Mouse (Mus musculus) E14TG2a.4 (cell line): ENCODE measurements around the gene Nebl.

Experiments
- CTCF ChIP-seq: conservative IDR thresholded peaks from 2 replicates; pipeline ENCODE4 v1.5.1; 2014; ENCODE audit warnings: low read length
- POU5F1 ChIP-seq: IDR thresholded peaks from 2 replicates; pipeline ENCODE4 v1.6.1; 2014; ENCODE audit warnings: low read length, borderline replicate concordance

- no peak for TF ChIP-seq CTCF
- TF ChIP-seq POU5F1, result no peak
Observed at GRCm38 (mm10) chr2:17710083-17710482, 21.2 kb downstream of the Nebl start.
